ENCODE assay signal across 28 mouse cellular contexts in genomic region chr12:86027747-86028146, GRCm38 (mm10). TPM values are rescaled to one million over a fixed set of nuclear protein-coding genes. Genes with fewer than 3 reads are reported as not detected.
"Had no signal": no experiment of that assay in that cellular context is flagged by ENCODE, and none has a peak within 500 bp of the region (broad histone marks: within the 10 kb centered on the region; RNA-seq: fewer than 3 reads in every experiment).

No protein-coding gene starts in this region.

- H3K4me3 ChIP-seq: heart, embryonic 10.5 days; heart, embryonic 12.5 days; heart, embryonic 13.5 days; heart, embryonic 15.5 days; hindbrain, embryonic 10.5 days; hindbrain, embryonic 12.5 days; hindbrain, embryonic 13.5 days; hindbrain, embryonic 15.5 days; intestine, embryonic 15.5 days; kidney, embryonic 15.5 days; layer of hippocampus, adult 2 months; left cerebral cortex, adult 2 months had no signal

- H3K27ac ChIP-seq: heart, embryonic 13.5 days; heart, embryonic 15.5 days; hindbrain, embryonic 10.5 days; hindbrain, embryonic 12.5 days; hindbrain, embryonic 13.5 days; hindbrain, embryonic 14.5 days; hindbrain, embryonic 15.5 days; intestine, embryonic 15.5 days; kidney, embryonic 15.5 days; kidney, postnatal 0 days; layer of hippocampus, adult 2 months; left cerebral cortex, adult 2 months had no signal

- H3K4me2 ChIP-seq: heart, embryonic 11.5 days; heart, embryonic 12.5 days; heart, embryonic 13.5 days; heart, embryonic 15.5 days; hindbrain, embryonic 12.5 days; hindbrain, embryonic 13.5 days; hindbrain, embryonic 14.5 days; hindbrain, embryonic 15.5 days; intestine, embryonic 15.5 days; kidney, embryonic 15.5 days had no signal

- ATAC-seq: inflammation-experienced regulatory T-cells, adult 6 months; intestine, embryonic 15.5 days; intestine, embryonic 16.5 days; intestine, postnatal 0 days had no signal

- H3K36me3 ChIP-seq: heart, embryonic 12.5 days; heart, embryonic 15.5 days; hindbrain, embryonic 12.5 days; hindbrain, embryonic 15.5 days; intestine, embryonic 15.5 days; kidney, embryonic 15.5 days had no signal

- H3K27me3 ChIP-seq: heart, embryonic 12.5 days; heart, embryonic 13.5 days; heart, embryonic 15.5 days; hindbrain, embryonic 12.5 days; hindbrain, embryonic 13.5 days; hindbrain, embryonic 15.5 days; intestine, embryonic 15.5 days; kidney, embryonic 15.5 days had no signal

- H3K9ac ChIP-seq: heart, embryonic 12.5 days; heart, embryonic 13.5 days; heart, embryonic 15.5 days; hindbrain, embryonic 12.5 days; hindbrain, embryonic 13.5 days; hindbrain, embryonic 14.5 days; hindbrain, embryonic 15.5 days; intestine, embryonic 15.5 days; kidney, embryonic 15.5 days had no signal

- H3K9me3 ChIP-seq: heart, embryonic 10.5 days; heart, embryonic 12.5 days; heart, embryonic 13.5 days; heart, embryonic 15.5 days; hindbrain, embryonic 10.5 days; hindbrain, embryonic 12.5 days; hindbrain, embryonic 13.5 days; hindbrain, embryonic 15.5 days; intestine, embryonic 15.5 days; kidney, embryonic 15.5 days had no signal

- DNase-seq: heart, postnatal 10 days; heart, postnatal 36 days; kidney, adult 11 months; kidney, adult 18-20 months; kidney, adult 8-10 months; kidney, adult 9 months; kidney, postnatal 14 days; layer of hippocampus, adult 9-11 months; layer of hippocampus, postnatal 36 days had no signal

RNA-seq across cellular contexts. Expression of gene Ift43, which starts 54.6 kb away (rescaled TPM):
- total RNA-seq: hematopoietic stem cell, adult 5-6 weeks had no signal
